Mouse (Mus musculus): Measurements from ENCODE around the gene Incenp.
"Not testable (repeated sequence)": the region's sequence is repeated elsewhere in the genome, so short reads cannot be mapped to it uniquely, and the experiment has no call there.

Gene Incenp

DNA sequence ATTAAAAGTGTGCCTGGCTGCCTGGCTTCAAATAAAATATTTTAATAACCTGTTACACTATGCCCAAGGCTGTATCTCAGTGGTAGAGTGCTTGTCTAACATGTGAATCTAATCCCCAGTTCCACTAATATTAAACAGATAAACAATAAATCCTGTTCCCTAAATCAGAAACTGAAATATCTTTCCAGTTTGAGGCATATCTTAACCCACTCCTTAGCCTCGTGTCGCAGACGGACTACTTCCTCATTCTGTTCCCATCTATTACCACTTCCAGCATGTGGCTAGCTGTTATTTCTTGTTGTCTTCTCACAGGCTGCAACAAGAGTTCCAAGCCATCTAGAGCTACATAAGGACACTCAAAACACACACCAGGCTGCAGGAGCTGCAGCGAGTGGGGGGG is 18.4 kb upstream of the Incenp start:
- DNase-seq: no peak

DNA sequence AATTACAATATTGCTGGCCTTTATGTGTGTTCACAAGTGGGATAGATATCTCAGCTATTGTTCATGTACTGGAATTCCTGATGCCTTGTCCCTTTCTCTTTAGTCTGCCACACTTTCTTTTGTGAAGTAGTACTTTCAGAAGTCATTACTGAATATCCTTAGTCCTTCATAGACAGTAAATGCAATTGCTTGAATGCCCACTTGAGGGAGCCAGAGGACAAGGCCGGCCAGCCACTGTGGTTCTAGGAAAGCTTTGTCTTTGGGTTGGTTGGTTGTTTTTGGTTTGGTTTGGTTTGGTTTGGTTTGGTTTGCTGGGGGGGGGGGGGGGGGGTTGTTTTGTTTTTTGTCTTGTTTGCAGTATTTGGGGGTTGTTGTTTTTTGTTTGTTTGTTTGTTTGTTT is 16.6 kb upstream of the Incenp start:
- DNase-seq: peak; percentile 68

DNA sequence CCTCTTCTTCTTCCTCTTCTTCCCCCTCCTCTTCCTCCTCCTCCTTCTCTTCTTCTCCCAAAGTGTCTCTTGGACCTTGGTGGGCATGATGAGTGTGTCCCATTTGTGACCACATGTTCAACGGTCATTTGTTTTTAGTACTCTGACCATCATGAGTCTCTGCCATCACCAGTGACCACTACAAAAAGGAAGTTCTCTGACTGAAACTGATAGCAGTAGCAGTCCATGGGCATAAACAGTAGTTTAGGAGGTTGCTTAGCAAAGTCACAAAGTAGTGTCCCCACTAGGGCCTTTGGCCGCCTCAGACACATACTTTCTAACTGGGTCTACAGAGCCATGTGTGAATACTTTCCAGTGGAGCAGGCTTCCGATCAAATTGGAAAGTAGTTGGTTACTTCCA is 15.0 kb upstream of the Incenp start:
- DNase-seq: no peak

DNA sequence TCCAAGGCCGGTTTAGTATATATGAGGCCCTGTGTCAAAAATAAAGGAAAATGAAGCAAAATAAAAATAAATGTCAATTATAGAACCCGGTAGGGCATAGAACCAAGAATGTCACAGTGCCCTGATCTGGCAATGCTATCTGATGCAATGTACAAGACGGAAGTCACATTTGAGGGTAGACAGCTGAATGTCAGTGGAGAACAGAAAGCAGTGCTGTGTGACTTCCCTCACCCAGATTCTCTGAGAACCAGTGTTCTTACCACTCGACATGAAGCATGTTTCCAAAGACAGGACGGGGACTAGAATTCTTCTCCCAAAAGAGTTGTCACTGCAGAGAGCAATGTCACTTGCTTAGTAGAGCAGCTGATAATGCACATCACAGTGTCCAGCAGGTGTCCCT is 14.4 kb upstream of the Incenp start:
- no peak for DNase-seq

DNA sequence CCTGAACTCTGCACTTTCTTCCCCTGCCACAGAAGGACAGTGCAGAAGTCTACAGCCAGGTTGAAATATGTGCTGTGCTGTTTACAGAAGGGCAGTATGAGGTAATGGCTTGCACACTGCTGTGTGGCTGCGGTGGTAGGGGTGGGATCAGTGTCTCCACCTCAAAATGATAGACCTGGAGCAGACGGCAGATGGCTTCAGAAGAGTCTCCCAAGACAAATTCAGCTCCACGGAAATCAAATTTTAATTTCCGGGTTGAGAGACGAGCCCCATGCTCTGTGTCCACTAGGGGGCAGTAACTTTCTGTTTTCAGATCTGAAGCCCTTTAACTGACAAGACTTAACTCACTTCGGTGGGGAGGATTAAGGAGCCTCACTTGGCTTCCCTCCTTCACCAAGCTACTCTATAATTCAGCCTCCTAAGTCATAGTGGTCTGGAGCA is 12.0 kb upstream of the Incenp start:
- DNase-seq: no peak

DNA sequence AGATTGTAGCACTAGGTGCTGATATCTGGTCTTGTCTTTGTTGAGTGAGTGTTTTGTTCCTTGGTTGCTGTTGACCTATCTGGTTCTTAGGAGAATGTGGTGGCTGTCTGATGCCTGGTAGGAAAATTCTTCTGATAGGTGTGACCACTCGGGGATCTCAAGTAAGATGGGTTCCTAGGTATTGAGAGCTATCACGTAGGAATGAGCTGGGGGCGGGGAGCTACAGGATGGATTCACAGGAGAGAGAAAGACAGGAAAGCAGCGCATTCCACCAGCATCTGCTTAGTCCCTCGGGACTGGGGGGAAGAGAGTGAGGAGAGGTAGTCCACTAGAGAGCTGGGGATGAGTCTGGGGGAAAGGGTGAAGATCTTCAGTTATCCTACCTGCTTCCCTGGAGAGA is 10.0 kb upstream of the Incenp start:
- DNase-seq: no peak

DNA sequence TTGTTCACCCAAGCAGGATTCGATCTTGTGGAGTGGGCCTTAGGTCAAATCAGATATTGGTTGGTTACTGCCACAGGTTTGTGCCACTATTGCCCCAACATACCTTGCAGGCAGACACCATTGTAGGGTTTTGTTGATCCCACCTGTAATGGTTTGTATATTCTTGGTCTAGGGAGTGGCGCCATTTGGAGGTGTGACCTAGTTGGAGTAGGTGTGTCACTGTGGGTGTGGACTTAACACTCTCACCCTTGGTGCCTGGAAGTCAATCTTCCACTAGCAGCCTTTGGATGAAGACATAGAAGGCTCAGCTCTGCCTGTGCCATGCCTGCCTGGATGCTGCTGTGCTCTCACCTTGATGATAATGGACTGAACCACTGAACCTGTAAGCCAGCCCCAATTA is 1.3 kb upstream of the Incenp start:
- not testable (repeated sequence) for DNase-seq

DNA sequence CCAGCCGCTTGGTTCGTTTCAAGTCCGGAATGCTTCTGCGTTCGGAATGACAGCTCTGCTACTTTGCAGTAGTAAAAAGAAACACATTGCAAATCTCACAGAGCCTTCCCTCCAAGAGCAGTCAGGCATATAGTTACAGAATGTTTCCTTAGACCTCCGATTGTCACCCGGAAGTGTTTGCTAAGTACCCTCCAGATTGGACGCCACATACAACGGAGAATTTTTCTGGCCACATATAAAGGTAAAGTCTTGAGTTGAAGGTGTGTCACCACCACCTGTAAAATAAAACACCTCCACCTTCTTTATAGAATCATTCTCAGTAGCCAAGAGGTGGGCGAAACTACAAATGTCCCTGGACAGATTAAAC is 412 bp upstream of the Incenp start:
- DNase-seq: no peak

DNA sequence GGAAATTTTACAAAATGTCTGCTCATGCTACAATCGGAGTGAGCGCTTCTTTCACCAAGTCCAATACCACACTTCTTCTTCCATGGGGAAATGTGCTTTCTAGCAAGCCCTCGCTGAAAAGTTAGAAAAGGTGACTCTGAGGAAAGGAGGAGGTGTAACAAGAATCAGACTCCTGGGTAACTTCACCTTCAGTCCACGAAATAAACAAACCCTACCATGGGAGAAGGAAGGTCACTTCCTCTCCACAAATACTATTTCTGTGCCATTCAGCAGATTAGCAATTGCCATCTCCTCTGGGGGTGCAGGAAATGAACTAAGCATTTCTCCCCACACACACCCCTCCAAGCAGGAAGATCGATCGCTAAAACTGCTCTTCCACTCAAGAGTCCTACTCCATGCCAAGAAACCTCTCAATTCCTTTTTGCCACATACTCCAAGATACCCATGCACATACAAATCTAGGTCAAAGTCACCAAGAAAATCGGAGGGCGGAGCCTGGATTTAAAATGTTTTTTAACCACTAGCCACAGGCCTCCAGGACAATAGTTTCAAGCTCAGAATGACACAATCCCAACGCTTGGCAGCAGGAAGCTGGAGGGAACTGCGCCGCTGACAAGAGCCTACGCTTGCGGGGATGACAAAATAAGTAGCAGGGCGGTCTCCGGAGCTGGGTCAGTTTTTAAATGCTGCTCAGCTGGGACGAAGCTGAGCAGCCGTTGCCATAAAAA is 848 bp downstream of the Incenp start:
- DNase-seq: no peak

DNA sequence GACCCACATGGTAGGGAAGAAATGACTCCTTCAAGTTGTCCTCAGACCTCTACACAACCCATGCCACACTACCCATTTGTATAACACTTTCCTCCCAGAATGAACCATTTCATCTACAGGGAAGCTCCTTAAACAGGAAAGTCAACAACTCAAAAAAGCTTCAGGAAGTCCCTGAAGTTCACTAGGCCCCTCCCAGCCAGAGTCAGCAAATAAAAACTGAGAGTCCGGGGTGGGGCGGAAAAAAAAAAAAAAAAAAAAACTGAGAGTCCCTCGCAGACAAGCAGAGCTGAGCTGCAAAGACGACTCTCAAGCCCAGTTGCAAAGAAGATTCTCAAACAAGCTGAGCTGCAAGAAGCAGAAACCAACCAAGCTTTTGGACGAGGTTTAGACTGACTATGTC is 3.3 kb downstream of the Incenp start:
- no peak for DNase-seq

DNA sequence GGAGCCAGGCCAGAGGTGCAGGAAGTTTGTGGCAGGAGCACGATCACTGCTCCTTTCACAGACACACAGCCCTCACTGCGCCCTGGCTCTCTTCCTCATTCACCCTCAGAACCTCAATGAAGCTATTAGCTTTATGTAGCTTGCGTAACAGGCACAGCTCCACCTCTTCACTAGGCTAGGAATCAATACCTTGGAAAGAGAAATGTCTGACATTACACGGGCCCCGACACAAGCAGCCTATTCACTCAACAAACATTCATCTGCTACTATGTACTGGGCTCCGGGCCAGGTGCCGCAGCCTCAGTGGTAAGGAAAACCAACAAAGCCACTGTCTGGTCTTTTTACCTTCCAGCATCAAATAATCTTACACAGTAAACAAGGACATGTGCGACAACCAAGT is 12.6 kb downstream of the Incenp start:
- no peak for DNase-seq

DNA sequence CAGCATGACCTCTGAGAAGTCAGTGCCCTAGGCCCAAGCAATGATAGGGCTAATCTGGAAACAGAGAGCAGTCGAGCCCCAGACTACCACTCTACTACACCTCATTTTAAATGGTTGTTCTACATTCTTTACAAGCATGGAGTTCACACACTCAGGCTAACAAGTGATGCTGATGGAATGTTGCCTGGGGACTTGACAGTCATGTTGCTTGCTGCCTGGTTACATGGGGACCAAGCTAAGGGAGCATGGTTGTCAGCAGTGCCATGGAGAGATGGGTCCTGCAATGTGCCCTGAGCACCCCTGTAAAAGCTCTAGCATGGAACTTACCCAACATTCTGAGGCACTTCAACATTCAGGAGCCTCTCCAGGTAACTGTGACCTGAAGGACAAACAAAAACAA is 13.0 kb downstream of the Incenp start:
- DNase-seq: no peak

DNA sequence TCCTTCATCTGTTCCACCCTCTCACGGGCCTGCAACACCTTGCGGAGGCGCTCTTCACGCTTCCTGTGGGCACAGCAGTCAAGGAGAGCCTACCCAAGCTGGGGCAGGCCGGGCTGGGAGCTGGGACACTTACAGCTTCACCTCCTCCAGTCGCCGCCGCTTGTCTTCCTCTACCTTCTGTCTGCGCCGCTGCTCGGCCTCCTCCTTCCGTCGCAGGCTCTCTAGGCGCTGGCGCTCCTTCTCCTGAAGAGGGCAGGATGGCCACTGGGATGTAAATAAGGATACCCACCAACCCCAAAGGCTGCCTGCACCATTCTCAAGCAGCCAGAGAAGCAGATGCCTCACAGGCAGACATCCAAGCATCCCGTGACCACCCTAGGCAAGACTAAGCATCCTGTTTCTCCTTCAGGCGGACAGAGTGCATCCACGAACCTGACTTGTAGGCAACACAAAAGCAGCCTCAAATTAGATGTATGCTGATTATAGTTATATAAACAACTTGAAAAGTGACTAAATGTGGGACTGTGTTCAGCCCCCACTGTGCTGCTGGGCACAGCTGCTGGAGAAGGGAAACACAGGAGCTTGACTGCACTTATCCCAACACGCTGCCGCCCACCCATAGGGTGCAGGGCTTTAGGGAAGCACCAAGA is 21.0 kb downstream of the Incenp start:
- peak; percentile 74 for DNase-seq

DNA sequence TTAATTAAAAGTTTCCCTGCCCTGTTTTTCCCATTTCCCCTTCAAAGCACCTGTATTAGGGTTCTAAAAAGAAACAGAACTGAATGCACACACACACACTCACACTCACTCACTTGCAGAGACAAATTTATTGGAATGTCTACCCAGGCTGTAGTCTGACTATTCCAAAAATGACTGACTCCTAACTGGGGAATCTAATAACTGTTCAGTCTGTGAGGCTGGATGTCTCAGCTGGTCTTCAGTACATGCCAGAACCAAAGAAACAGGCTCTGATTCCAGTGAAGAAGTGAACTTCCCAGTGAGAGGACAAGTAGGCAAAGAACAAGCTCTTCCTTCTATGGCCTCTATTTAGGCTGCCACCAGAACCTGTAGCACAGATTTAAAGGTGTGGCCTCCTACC is 33.9 kb downstream of the Incenp start:
- DNase-seq: no peak

DNA sequence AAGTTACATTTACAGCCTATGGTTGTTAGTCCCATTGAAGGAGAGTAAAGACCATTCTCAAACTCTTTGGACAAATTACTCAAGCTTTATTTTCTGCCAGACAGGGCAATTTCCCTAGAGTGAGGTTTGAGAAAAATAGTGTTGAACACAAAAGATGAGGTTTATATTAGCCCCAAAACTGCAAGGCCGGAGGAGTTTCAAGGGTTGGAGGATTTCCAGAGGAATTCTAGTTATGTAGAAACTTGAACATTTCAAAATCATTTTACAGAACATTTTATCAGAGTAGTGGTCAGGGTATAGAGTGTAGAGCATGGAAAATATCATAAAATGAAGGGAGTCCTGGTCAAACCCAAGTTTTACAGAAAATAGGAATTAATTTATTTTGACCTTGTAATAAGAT is 34.5 kb downstream of the Incenp start:
- DNase-seq: no peak

DNA sequence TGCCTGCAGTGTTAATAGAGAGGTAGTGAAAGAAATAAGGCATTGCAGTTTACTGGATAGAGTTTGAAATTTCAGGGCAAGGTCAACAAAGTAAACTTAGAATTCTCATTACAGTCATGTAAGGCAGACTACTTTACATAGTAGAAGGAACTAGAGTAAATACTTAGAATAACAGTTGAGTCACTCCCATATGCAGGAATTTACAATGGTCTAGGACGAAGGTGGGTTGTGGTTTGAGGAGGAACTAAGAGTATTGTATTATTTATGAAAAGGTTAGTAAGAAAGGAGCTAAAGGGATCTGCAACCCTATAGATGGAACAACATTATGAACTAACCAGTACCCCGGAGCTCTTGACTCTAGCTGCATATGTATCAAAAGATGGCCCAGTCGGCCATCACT is 38.5 kb downstream of the Incenp start:
- not testable (repeated sequence) for DNase-seq

DNA sequence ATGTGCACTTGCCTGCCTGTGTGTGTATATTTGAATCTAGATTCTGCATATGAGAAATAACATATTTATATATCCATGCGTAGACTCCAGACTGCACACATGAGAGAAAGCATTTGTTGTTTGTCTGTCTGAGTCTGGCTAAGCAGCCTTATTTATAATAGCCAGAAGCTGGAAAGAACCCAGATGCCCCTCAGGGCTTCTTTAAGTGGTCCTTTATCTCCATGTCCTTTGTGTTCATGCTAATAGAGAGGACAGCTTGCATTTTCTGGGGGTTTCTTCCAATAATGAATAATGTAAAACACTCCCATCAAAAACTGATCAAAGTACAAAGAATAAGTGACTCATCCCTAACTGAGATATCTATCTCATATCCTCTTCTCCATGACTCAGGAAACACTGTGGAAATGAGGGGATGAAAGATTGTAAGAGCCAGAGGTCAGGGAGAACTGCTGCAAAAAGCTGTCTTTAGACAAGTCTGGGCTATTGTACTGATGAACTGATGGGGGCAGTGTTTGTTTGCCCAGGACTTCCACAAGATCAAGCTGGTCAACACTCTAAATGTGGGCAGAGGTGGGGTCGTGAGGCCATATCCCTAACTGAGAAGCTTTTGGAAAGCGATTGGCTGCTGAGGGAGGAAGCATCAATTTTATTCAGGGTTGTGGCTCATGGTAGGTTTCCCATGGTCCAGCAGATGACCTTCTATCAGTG is 49.8 kb downstream of the Incenp start:
- not testable (repeated sequence) for DNase-seq

DNA sequence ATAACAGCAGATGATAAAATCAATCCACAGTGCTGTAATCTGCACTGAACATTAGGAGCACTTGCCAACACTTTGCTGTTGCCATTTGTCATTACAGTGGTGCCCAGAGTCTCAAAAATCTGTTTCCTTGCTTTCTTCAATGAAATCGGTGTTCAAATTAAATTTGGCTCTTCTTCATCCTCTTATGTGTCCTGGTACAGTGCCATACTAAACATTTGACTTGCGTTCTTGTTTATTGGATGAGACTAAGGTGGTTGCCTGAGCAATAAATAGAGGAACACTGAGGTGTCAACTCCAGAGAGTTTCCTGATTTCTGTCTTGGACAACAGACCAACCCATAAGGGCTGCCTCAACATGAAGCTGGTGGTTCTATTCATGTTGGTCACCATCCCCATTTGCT is 52.1 kb downstream of the Incenp start, which contains the start of gene Scgb2a2:
Scgb2a2 (plus strand) TSS at position 301 of the 400 bp plus-strand sequence.
- no peak for DNase-seq

DNA sequence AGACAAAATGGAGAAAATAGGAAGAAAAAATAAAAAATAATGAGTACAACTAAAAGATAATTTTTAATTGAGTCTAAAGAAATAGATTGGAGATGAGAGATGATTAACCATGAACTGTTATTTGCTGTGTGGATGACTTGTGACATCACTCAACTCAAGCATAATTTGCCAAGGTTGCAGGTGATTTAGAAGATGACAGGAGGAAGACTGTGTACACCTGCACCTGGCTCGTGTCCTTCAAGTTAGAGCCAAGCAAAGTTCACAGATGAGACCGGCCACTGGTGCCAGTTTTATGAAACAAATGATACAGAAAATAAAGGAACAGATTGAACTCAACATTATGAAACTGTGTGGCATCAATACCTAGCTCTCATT is 62.0 kb downstream of the Incenp start:
- DNase-seq: no peak

DNA sequence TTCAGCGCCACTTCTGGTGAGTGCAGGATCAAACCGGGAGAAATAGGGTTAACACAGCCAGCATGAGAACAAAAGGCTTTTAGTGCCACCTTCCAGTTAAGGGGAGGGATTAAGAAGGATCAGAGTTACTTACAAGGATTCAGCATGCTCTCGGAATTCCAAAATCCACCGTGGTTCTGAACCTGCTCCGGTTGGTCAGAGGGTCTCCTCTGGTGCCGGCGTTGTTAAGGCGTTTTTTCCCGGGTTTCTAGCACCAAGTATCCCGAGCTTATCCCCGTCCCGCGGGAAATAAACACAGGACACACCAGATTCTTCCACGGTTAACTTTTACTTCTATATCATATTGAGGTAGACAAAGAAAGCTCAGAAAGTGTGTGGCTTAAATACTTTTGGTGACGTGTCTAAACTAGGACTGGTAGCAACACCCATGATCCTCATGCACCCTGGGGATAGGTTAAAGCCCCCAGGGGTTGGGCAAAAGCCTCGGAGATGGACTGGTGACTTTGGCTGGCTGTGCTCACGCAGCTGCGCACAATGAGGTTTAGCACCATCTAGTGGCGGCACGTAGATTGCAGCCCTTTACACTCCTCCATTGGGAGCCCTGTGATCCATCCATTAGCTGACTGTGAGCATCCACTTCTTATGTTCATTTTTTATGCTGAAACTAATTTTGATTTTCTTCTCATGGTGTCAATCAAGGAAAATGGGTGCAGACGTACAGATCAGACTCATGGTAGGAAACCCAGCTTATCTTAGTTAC is 62.6 kb downstream of the Incenp start:
- peak; percentile 30 for DNase-seq

Data from right cerebral cortex, adult 18-20 months (tissue).